Mouse (Mus musculus) intestine, embryonic 16.5 days (tissue): ENCODE measurements around the gene Scly. TPM values are rescaled to one million over a fixed set of nuclear protein-coding genes. Genes with fewer than 3 reads are reported as not detected.

ENCODE experiments used
- ATAC-seq: fragments of 200-750 bp; cut with Nextera tagmentation; 2 replicates; pipeline ENCODE4 v1.8.0; 2017; ENCODE audit warnings: moderate TSS enrichment, moderate library complexity
- H3K27ac ChIP-seq: fragments of 300-500 bp; sonication (generic); 2 replicates; pipeline ENCODE4 v1.5.1; 2014; ENCODE audit warnings: mild to moderate bottlenecking, low read length
- H3K27me3 ChIP-seq: fragments of 300-500 bp; sonication (generic); replicated peaks from 2 replicates; pipeline ENCODE4 v1.6.1; 2014; ENCODE audit warnings: low read length, control low read depth, mixed read lengths; ENCODE audit not compliant: control insufficient read depth, insufficient read depth
- H3K36me3 ChIP-seq: fragments of 300-500 bp; sonication (generic); 2 replicates; pipeline ENCODE4 v1.6.1; 2014; ENCODE audit warnings: low read length, control low read depth; ENCODE audit not compliant: control insufficient read depth, insufficient read depth
- H3K4me1 ChIP-seq: fragments of 300-500 bp; sonication (generic); 2 replicates; pipeline ENCODE4 v1.6.1; 2014; ENCODE audit warnings: low read length, control low read depth, mixed read lengths; ENCODE audit not compliant: control insufficient read depth, insufficient read depth
- H3K4me2 ChIP-seq: fragments of 300-500 bp; sonication (generic); 2 replicates; pipeline ENCODE4 v1.6.1; 2014; ENCODE audit warnings: low read depth, low read length, control low read depth
- H3K4me3 ChIP-seq: fragments of 300-500 bp; sonication (generic); 2 replicates; pipeline ENCODE4 v1.5.1; 2014; ENCODE audit warnings: mild to moderate bottlenecking, low read length
- H3K9ac ChIP-seq: fragments of 300-500 bp; sonication (generic); 2 replicates; pipeline ENCODE4 v1.6.1; 2014; ENCODE audit warnings: low read depth, low read length
- H3K9me3 ChIP-seq: fragments of 300-500 bp; sonication (generic); 2 replicates; pipeline ENCODE4 v1.6.1; 2016; ENCODE audit warnings: low read length, control low read depth; ENCODE audit not compliant: control insufficient read depth
- WGBS: fragments of 180-500 bp; shearing (Covaris S2); extraction: QIAGEN DNeasy Blood & Tissue Kit; methylation state at CpG from one replicate; pipeline ENCODE4 v1.1.7; 2014; 5-methylcytosine and 5-hydroxymethylcytosine counted together
- polyA plus RNA-seq: library from polyadenylated mRNA; unstranded; fragments of >200 nt; fragmentation: Nextera tagmentation; extraction: Ambion mirVana; gene quantifications from 2 replicates; pipeline ENCODE4 v1.2.1, GENCODE M21; 2015

The Scly gene
- polyA plus RNA-seq, 1 experiment from 2014 or later: 28.6 TPM

GRCm38 (mm10) chr1:91313251-91313650 lies 15.1 kb downstream of the Scly start:
- no peaks in the 10 kb centered on the region for H3K27me3 ChIP-seq
- WGBS: 30% methylated on average over 5 of the region's 5 CpGs
- peaks cover 2% of the 10 kb centered on the region; the same call in 1 of the 2 replicates for H3K36me3 ChIP-seq
- H3K4me2 ChIP-seq: no peak overlapping the region
- ATAC-seq: no peak
- H3K4me1 ChIP-seq: no peaks in the 10 kb centered on the region
- H3K9ac ChIP-seq: no peak overlapping the region
- H3K27ac ChIP-seq: peak overlapping the region; percentile 30; the same call in 1 of the 2 replicates
- H3K9me3 ChIP-seq: no peaks in the 10 kb centered on the region
- no peak overlapping the region for H3K4me3 ChIP-seq

- Histone ChIP-seq H3K27ac (no peak overlapping the region), H3K27me3 (no peaks in the 10 kb centered on the region), H3K4me1 (no peaks in the 10 kb centered on the region), H3K36me3 (no peaks in the 10 kb centered on the region), H3K9me3 (no peaks in the 10 kb centered on the region), H3K4me2 (no peak overlapping the region), H3K9ac (no peak overlapping the region), H3K4me3 (no peak overlapping the region)
- ATAC-seq: no peak
- WGBS: 83% methylated on average over 6 of the region's 6 CpGs
These were observed 19.5 kb downstream of the Scly start for GRCm38 (mm10) chr1:91317656-91318055.

GRCm38 (mm10) chr1:91321760-91322438 lies 23.8 kb downstream of the Scly start, which contains the start of gene Espnl:
TSS of gene Espnl (plus strand) at chr1:91322075.
- Histone ChIP-seq H3K4me3 (no peak within 1 kb of the TSS), H3K27ac (no peak within 1 kb of the TSS), H3K4me2 (no peak within 1 kb of the TSS), H3K27me3 (no peaks in the 10 kb centered on the region), H3K9ac (no peak within 1 kb of the TSS), H3K9me3 (no peaks in the 10 kb centered on the region), H3K36me3 (no peaks in the 10 kb centered on the region), H3K4me1 (no peaks in the 10 kb centered on the region)
- WGBS: 62% methylated on average over 19 of the region's 19 CpGs
- no peak for ATAC-seq

- Histone ChIP-seq H3K4me3 (no peak overlapping the region), H3K9ac (no peak overlapping the region), H3K36me3 (no peaks in the 10 kb centered on the region), H3K4me2 (no peak overlapping the region), H3K27me3 (no peaks in the 10 kb centered on the region), H3K9me3 (no peaks in the 10 kb centered on the region), H3K27ac (no peak overlapping the region), H3K4me1 (no peaks in the 10 kb centered on the region)
- ATAC-seq: no peak
- WGBS: 79% methylated on average over 2 of the region's 2 CpGs
These were observed 26.5 kb downstream of the Scly start for GRCm38 (mm10) chr1:91324646-91325045.

- Histone ChIP-seq H3K4me1 (no peaks in the 10 kb centered on the region), H3K36me3 (no peaks in the 10 kb centered on the region), H3K9ac (no peak overlapping the region), H3K27ac (no peak overlapping the region), H3K27me3 (no peaks in the 10 kb centered on the region), H3K9me3 (no peaks in the 10 kb centered on the region), H3K4me2 (no peak overlapping the region), H3K4me3 (no peak overlapping the region)
- no peak for ATAC-seq
- WGBS: 77% methylated on average over 4 of the region's 4 CpGs
These were observed 27.4 kb downstream of the Scly start for GRCm38 (mm10) chr1:91325488-91326042.

GRCm38 (mm10) chr1:91332102-91332501 lies 34.0 kb downstream of the Scly start:
- H3K27me3 ChIP-seq: no peaks in the 10 kb centered on the region
- H3K9me3 ChIP-seq: no peaks in the 10 kb centered on the region
- H3K4me3 ChIP-seq: no peak overlapping the region
- H3K4me2 ChIP-seq: no peak overlapping the region
- no peak for ATAC-seq
- no peak overlapping the region for H3K27ac ChIP-seq
- 51% methylated on average over 4 of the region's 4 CpGs for WGBS
- H3K4me1 ChIP-seq: no peaks in the 10 kb centered on the region
- no peak overlapping the region for H3K9ac ChIP-seq
- no peaks in the 10 kb centered on the region for H3K36me3 ChIP-seq

- Histone ChIP-seq H3K4me2 (no peak overlapping the region), H3K4me3 (no peak overlapping the region), H3K9me3 (no peaks in the 10 kb centered on the region), H3K4me1 (no peaks in the 10 kb centered on the region), H3K27ac (no peak overlapping the region), H3K36me3 (no peaks in the 10 kb centered on the region), H3K9ac (no peak overlapping the region), H3K27me3 (peaks cover 2% of the 10 kb centered on the region; the same call in 1 of the 2 replicates)
- ATAC-seq: no peak
These were observed 35.4 kb downstream of the Scly start for GRCm38 (mm10) chr1:91333582-91333981.

- no peak overlapping the region for H3K9ac ChIP-seq
- H3K36me3 ChIP-seq: no peaks in the 10 kb centered on the region
- no peak for ATAC-seq
- H3K9me3 ChIP-seq: no peaks in the 10 kb centered on the region
- H3K27ac ChIP-seq: no peak overlapping the region
- H3K4me1 ChIP-seq: no peaks in the 10 kb centered on the region
- no peak overlapping the region for H3K4me3 ChIP-seq
- peaks cover 3% of the 10 kb centered on the region; the same call in 1 of the 2 replicates for H3K27me3 ChIP-seq
- 88% methylated on average over 7 of the region's 7 CpGs for WGBS
- no peak overlapping the region for H3K4me2 ChIP-seq
These were observed 39.2 kb downstream of the Scly start for GRCm38 (mm10) chr1:91337355-91337754.

- H3K36me3 ChIP-seq: no peaks in the 10 kb centered on the region
- H3K27ac ChIP-seq: no peak overlapping the region
- H3K27me3 ChIP-seq: peaks cover 38% of the 10 kb centered on the region
- WGBS: 73% methylated on average over 3 of the region's 3 CpGs
- H3K4me1 ChIP-seq: peaks cover 9% of the 10 kb centered on the region
- no peak overlapping the region for H3K9ac ChIP-seq
- no peak overlapping the region for H3K4me2 ChIP-seq
- H3K9me3 ChIP-seq: no peaks in the 10 kb centered on the region
- H3K4me3 ChIP-seq: no peak overlapping the region
- ATAC-seq: no peak
These were observed 45.9 kb downstream of the Scly start for GRCm38 (mm10) chr1:91344001-91344400.
